Mouse (Mus musculus) embryonic facial prominence, embryonic 10.5 days (tissue): ENCODE measurements around the gene Cped1. TPM values are rescaled to one million over a fixed set of nuclear protein-coding genes. Genes with fewer than 3 reads are reported as not detected.
"Not testable (repeated sequence)": the region's sequence is repeated elsewhere in the genome, so short reads cannot be mapped to it uniquely, and the experiment has no call there.

ENCODE experiments used
- DNase-seq: peaks from one replicate; pipeline ENCODE4 v3.0.0-alpha.2; 2017; ENCODE audit warnings: low spot score
- H3K27ac ChIP-seq: fragments of 300-500 bp; sonication (generic); replicated peaks from 2 replicates; pipeline ENCODE4 v1.5.1; 2016; ENCODE audit warnings: mild to moderate bottlenecking
- H3K27me3 ChIP-seq: fragments of 300-500 bp; sonication (generic); replicated peaks from 2 replicates; pipeline ENCODE4 v1.6.1; 2016; ENCODE audit warnings: low read depth, mild to moderate bottlenecking; ENCODE audit not compliant: poor library complexity, severe bottlenecking
- H3K36me3 ChIP-seq: fragments of 300-500 bp; sonication (generic); replicated peaks from 2 replicates; pipeline ENCODE4 v1.6.1; 2016; ENCODE audit warnings: mild to moderate bottlenecking, moderate library complexity
- H3K4me1 ChIP-seq: fragments of 300-500 bp; sonication (generic); 2 replicates; pipeline ENCODE4 v1.6.1; 2016
- H3K4me3 ChIP-seq: fragments of 300-500 bp; sonication (generic); 2 replicates; pipeline ENCODE4 v1.5.1; 2016; ENCODE audit warnings: mild to moderate bottlenecking, moderate library complexity
- H3K9me3 ChIP-seq: fragments of 300-500 bp; sonication (generic); 2 replicates; pipeline ENCODE4 v1.6.1; 2016; ENCODE audit warnings: mild to moderate bottlenecking
- WGBS: fragments of 180-500 bp; shearing (Covaris S2); methylation state at CpG from one replicate; pipeline ENCODE4 v1.1.7; 2016; 5-methylcytosine and 5-hydroxymethylcytosine counted together
- polyA plus RNA-seq: library from polyadenylated mRNA; unstranded; fragments of >200 nt; fragmentation: Nextera tagmentation; extraction: Ambion mirVana; gene quantifications from 2 replicates; pipeline ENCODE4 v1.2.1, GENCODE M21; 2016

The Cped1 gene
- polyA plus RNA-seq, 1 experiment from 2014 or later: 39.3 TPM

- Histone ChIP-seq H3K4me1 (peaks cover 19% of the 10 kb centered on the region), H3K27me3 (no peaks in the 10 kb centered on the region), H3K27ac (peak overlapping the region; percentile 44), H3K36me3 (0 out of 2 replicates have a peak, but pooled peaks cover 12% of the 10 kb centered on the region), H3K4me3 (no peak overlapping the region), H3K9me3 (no peaks in the 10 kb centered on the region)
- no peak for DNase-seq
- WGBS: 87% methylated on average over 3 of the region's 3 CpGs
These were observed 50.2 kb downstream of the Cped1 start for GRCm38 (mm10) chr6:22035895-22036294.

GRCm38 (mm10) chr6:22036396-22036795, 50.7 kb downstream of the Cped1 start:
- no peaks in the 10 kb centered on the region for H3K27me3 ChIP-seq
- DNase-seq: no peak
- peaks cover 19% of the 10 kb centered on the region for H3K4me1 ChIP-seq
- H3K4me3 ChIP-seq: no peak overlapping the region
- H3K36me3 ChIP-seq: 0 out of 2 replicates have a peak, but pooled peaks cover 12% of the 10 kb centered on the region
- H3K27ac ChIP-seq: no peak overlapping the region
- WGBS: 81% methylated on average over 8 of the region's 8 CpGs
- H3K9me3 ChIP-seq: no peaks in the 10 kb centered on the region

GRCm38 (mm10) chr6:22036911-22037310, 51.2 kb downstream of the Cped1 start:
- WGBS: 54% methylated on average over 1 of the region's 1 CpGs
- DNase-seq: no peak

GRCm38 (mm10) chr6:22037441-22038050, 51.8 kb downstream of the Cped1 start:
- H3K27me3 ChIP-seq: no peaks in the 10 kb centered on the region
- no peak overlapping the region for H3K27ac ChIP-seq
- 50% methylated on average over 4 of the region's 4 CpGs for WGBS
- H3K36me3 ChIP-seq: 0 out of 2 replicates have a peak, but pooled peaks cover 12% of the 10 kb centered on the region
- no peaks in the 10 kb centered on the region for H3K9me3 ChIP-seq
- H3K4me1 ChIP-seq: peaks cover 19% of the 10 kb centered on the region
- H3K4me3 ChIP-seq: no peak overlapping the region
- no peak for DNase-seq

More at GRCm38 (mm10) chr6:22036911-22037310, 51.2 kb downstream of the Cped1 start:
- H3K4me3 ChIP-seq: no peak overlapping the region
- H3K27ac ChIP-seq: no peak overlapping the region
- H3K27me3 ChIP-seq: no peaks in the 10 kb centered on the region
- peaks cover 19% of the 10 kb centered on the region for H3K4me1 ChIP-seq
- no peaks in the 10 kb centered on the region for H3K9me3 ChIP-seq
- 0 out of 2 replicates have a peak, but pooled peaks cover 12% of the 10 kb centered on the region for H3K36me3 ChIP-seq

GRCm38 (mm10) chr6:22039666-22040065, 54.0 kb downstream of the Cped1 start:
- Histone ChIP-seq H3K4me1 (peaks cover 19% of the 10 kb centered on the region), H3K36me3 (0 out of 2 replicates have a peak, but pooled peaks cover 12% of the 10 kb centered on the region)
- DNase-seq, H3K4me3 ChIP-seq, H3K27me3 ChIP-seq, H3K9me3 ChIP-seq, H3K27ac ChIP-seq: not testable (repeated sequence)
- 77% methylated on average over 7 of the region's 7 CpGs for WGBS

GRCm38 (mm10) chr6:22044880-22045605, 59.3 kb downstream of the Cped1 start:
- Histone ChIP-seq H3K27ac (no peak overlapping the region), H3K4me3 (no peak overlapping the region), H3K4me1 (peaks cover 6% of the 10 kb centered on the region; the same call in 1 of the 2 replicates), H3K27me3 (no peaks in the 10 kb centered on the region), H3K36me3 (0 out of 2 replicates have a peak, but pooled peaks cover 4% of the 10 kb centered on the region), H3K9me3 (no peaks in the 10 kb centered on the region)
- no peak for DNase-seq
- WGBS: 68% methylated on average over 9 of the region's 9 CpGs

GRCm38 (mm10) chr6:22047101-22047500, 61.4 kb downstream of the Cped1 start:
- Histone ChIP-seq H3K27me3 (no peaks in the 10 kb centered on the region), H3K36me3 (peaks cover 10% of the 10 kb centered on the region), H3K9me3 (no peaks in the 10 kb centered on the region), H3K27ac (no peak overlapping the region), H3K4me1 (peaks cover 6% of the 10 kb centered on the region; the same call in 1 of the 2 replicates), H3K4me3 (no peak overlapping the region)
- DNase-seq: no peak
- WGBS: 91% methylated on average over 2 of the region's 2 CpGs

- peaks cover 17% of the 10 kb centered on the region for H3K36me3 ChIP-seq
- WGBS: 47% methylated on average over 5 of the region's 5 CpGs
- no peak overlapping the region for H3K4me3 ChIP-seq
- H3K4me1 ChIP-seq: peaks cover 6% of the 10 kb centered on the region; the same call in 1 of the 2 replicates
- H3K27me3 ChIP-seq: no peaks in the 10 kb centered on the region
- no peaks in the 10 kb centered on the region for H3K9me3 ChIP-seq
- no peak overlapping the region for H3K27ac ChIP-seq
- no peak for DNase-seq
These were observed 63.4 kb downstream of the Cped1 start for GRCm38 (mm10) chr6:22049093-22049492.

- H3K27ac ChIP-seq: no peak overlapping the region
- 87% methylated on average over 3 of the region's 3 CpGs for WGBS
- no peak for DNase-seq
These were observed 65.8 kb downstream of the Cped1 start for GRCm38 (mm10) chr6:22051526-22051925.

GRCm38 (mm10) chr6:22053014-22053413, 67.3 kb downstream of the Cped1 start:
- H3K27me3 ChIP-seq: no peaks in the 10 kb centered on the region
- peaks cover 6% of the 10 kb centered on the region; the same call in 1 of the 2 replicates for H3K4me1 ChIP-seq
- no peak overlapping the region for H3K4me3 ChIP-seq
- no peak overlapping the region for H3K27ac ChIP-seq
- H3K36me3 ChIP-seq: peaks cover 17% of the 10 kb centered on the region
- no peaks in the 10 kb centered on the region for H3K9me3 ChIP-seq
- 92% methylated on average over 3 of the region's 3 CpGs for WGBS
- no peak for DNase-seq

More at GRCm38 (mm10) chr6:22051526-22051925, 65.8 kb downstream of the Cped1 start:
- peaks cover 17% of the 10 kb centered on the region for H3K36me3 ChIP-seq
- no peaks in the 10 kb centered on the region for H3K9me3 ChIP-seq
- H3K4me1 ChIP-seq: peaks cover 6% of the 10 kb centered on the region; the same call in 1 of the 2 replicates
- H3K27me3 ChIP-seq: no peaks in the 10 kb centered on the region
- H3K4me3 ChIP-seq: no peak overlapping the region

GRCm38 (mm10) chr6:22064341-22064740, 78.6 kb downstream of the Cped1 start:
- H3K36me3 ChIP-seq: peaks cover 12% of the 10 kb centered on the region; the same call in 1 of the 2 replicates
- DNase-seq: no peak
- no peaks in the 10 kb centered on the region for H3K4me1 ChIP-seq
- no peaks in the 10 kb centered on the region for H3K27me3 ChIP-seq
- WGBS: 85% methylated on average over 4 of the region's 4 CpGs
- H3K9me3 ChIP-seq: no peaks in the 10 kb centered on the region
- no peak overlapping the region for H3K27ac ChIP-seq
- H3K4me3 ChIP-seq: no peak overlapping the region

GRCm38 (mm10) chr6:22070603-22071322, 85.0 kb downstream of the Cped1 start:
- Histone ChIP-seq H3K36me3 (peaks cover 15% of the 10 kb centered on the region), H3K9me3 (no peaks in the 10 kb centered on the region), H3K27me3 (no peaks in the 10 kb centered on the region), H3K27ac (no peak overlapping the region), H3K4me3 (no peak overlapping the region), H3K4me1 (no peaks in the 10 kb centered on the region)
- WGBS: 84% methylated on average over 15 of the region's 15 CpGs
- DNase-seq: no peak
